In the genomic region with DNA sequence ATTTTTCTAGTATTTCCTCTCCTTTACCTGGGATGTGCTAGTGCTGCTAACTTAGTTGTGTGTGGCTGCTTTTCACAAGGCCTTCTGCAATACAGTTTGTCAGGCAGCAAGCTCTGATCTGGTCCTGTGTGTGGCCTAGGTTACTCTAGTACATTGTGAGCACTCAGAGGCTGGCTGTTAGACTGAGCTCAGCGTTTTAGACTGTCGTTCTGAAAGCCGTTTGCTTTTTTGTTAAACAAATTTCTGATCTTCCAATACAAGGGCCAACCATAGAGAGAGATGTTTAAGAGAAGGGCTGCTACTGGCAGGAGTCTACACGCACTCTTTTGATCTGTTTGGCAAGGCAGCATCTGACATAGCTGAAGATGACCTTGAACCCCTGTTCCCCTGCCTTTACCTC, we compare ENCODE assay signal across 11 mouse cellular contexts. TPM values are rescaled to one million over a fixed set of nuclear protein-coding genes. Genes with fewer than 3 reads are reported as not detected.
DNase-seq lines count a peak whose midpoint lies in the region; ATAC-seq and TF ChIP-seq lines count a peak whose summit lies in the region.
"Had no signal": no experiment of that assay in that cellular context is flagged by ENCODE, and none has a peak within 500 bp of the region (broad histone marks: within the 10 kb centered on the region; RNA-seq: fewer than 3 reads in every experiment).

No protein-coding gene starts in this region.

- WGBS in forebrain, embryonic 15.5 days: 77% methylated on average over 4 of the region's 4 CpGs
- 83% methylated on average over 4 of the region's 4 CpGs for WGBS in forebrain, embryonic 14.5 days
- 13% methylated on average over 4 of the region's 4 CpGs for WGBS in liver, adult 2 months
- WGBS in hindbrain, embryonic 13.5 days: 85% methylated on average over 4 of the region's 4 CpGs

- no peak overlapping the region for H3K4me2 ChIP-seq in forebrain, embryonic 15.5 days (replicated peaks)
- H3K4me2 ChIP-seq in forebrain, embryonic 14.5 days (ENCODE audit: low read length): no peak overlapping the region
- peak overlapping the region; percentile 84; the same call in 1 of the 2 replicates for H3K4me2 ChIP-seq in hindbrain, embryonic 13.5 days
- peak overlapping the region; percentile 69 for H3K4me2 ChIP-seq in myocyte (ENCODE audit: low read depth)

- no peak for DNase-seq in forebrain, embryonic 14.5 days (ENCODE audit: low spot score)
- DNase-seq in liver, adult 2 months (ENCODE audit: extremely low read depth, low read depth, low spot score): peak; percentile 18
- DNase-seq in liver: no peak
- no peak for DNase-seq in lung, adult 18-20 months
- no peak for DNase-seq in cerebellum, adult 18-20 months
- DNase-seq: adrenal gland, adult 8-10 months; kidney, postnatal 10 days; left cerebral cortex, postnatal 4 days had no signal

- 0 out of 2 replicates have a peak overlapping the region, but pooled peaks have one; percentile 7 for H3K9ac ChIP-seq in forebrain, embryonic 15.5 days (replicated peaks)
- H3K9ac ChIP-seq in forebrain, embryonic 14.5 days (ENCODE audit: low read length): no peak overlapping the region
- H3K9ac ChIP-seq in liver, adult 2 months (ENCODE audit: low read depth, low read length): no peak overlapping the region
- H3K9ac ChIP-seq in hindbrain, embryonic 13.5 days: 0 out of 2 replicates have a peak overlapping the region, but pooled peaks have one; percentile 29

- H3K36me3 ChIP-seq in forebrain, embryonic 15.5 days: peaks cover 24% of the 10 kb centered on the region
- peaks cover 45% of the 10 kb centered on the region for H3K36me3 ChIP-seq in forebrain, embryonic 14.5 days (ENCODE audit: control insufficient read depth, insufficient read depth, low read length)
- peaks cover 25% of the 10 kb centered on the region for H3K36me3 ChIP-seq in liver, adult 2 months (ENCODE audit: control insufficient read depth, insufficient read depth, low read length)
- H3K36me3 ChIP-seq in hindbrain, embryonic 13.5 days: peaks cover 28% of the 10 kb centered on the region
- H3K36me3 ChIP-seq in myocyte (ENCODE audit: control insufficient read depth, insufficient read depth): peaks cover 31% of the 10 kb centered on the region

- ATAC-seq in forebrain, embryonic 15.5 days (replicated peaks): no peak
- no peak for ATAC-seq in forebrain, embryonic 14.5 days
- no peak for ATAC-seq in hindbrain, embryonic 13.5 days (ENCODE audit: low FRiP score)

- no peak overlapping the region for H3ac ChIP-seq in myocyte (ENCODE audit: control insufficient read depth, insufficient read length)

- no peak overlapping the region for H3K4me3 ChIP-seq in forebrain, embryonic 15.5 days
- no peak overlapping the region for H3K4me3 ChIP-seq in forebrain, embryonic 14.5 days (ENCODE audit: low read depth, low read length)
- H3K4me3 ChIP-seq in liver, adult 2 months (ENCODE audit: insufficient read depth, low read depth, low read length): no peak overlapping the region
- H3K4me3 ChIP-seq in hindbrain, embryonic 13.5 days: peak overlapping the region; percentile 99; the same call in 1 of the 2 replicates
- H3K4me3 ChIP-seq in myocyte: no peak overlapping the region

- no peak for TF ChIP-seq POLR2A in liver, adult 2 months (IDR thresholded peaks at IDR 0.05; ENCODE audit: extremely low read depth, insufficient read depth, low read length)
- no peak for TF ChIP-seq POLR2A in myocyte (IDR thresholded peaks at IDR 0.05; ENCODE audit: insufficient read length, low read depth)

- H3K27me3 ChIP-seq in forebrain, embryonic 15.5 days: no peaks in the 10 kb centered on the region
- H3K27me3 ChIP-seq in forebrain, embryonic 14.5 days (replicated peaks; ENCODE audit: control insufficient read depth, insufficient read depth, low read length): no peaks in the 10 kb centered on the region
- H3K27me3 ChIP-seq in liver, adult 2 months (ENCODE audit: control insufficient read depth, insufficient read depth, low read length): no peaks in the 10 kb centered on the region
- no peaks in the 10 kb centered on the region for H3K27me3 ChIP-seq in hindbrain, embryonic 13.5 days
- no peaks in the 10 kb centered on the region for H3K27me3 ChIP-seq in myocyte (ENCODE audit: control insufficient read depth, insufficient read depth, insufficient read length)

- H3K4me1 ChIP-seq in forebrain, embryonic 15.5 days: peaks cover 32% of the 10 kb centered on the region
- peaks cover 10% of the 10 kb centered on the region for H3K4me1 ChIP-seq in forebrain, embryonic 14.5 days (ENCODE audit: control insufficient read depth, insufficient read depth, low read length)
- H3K4me1 ChIP-seq in liver, adult 2 months (ENCODE audit: control insufficient read depth, insufficient read depth, low read length): peaks cover 16% of the 10 kb centered on the region
- peaks cover 39% of the 10 kb centered on the region for H3K4me1 ChIP-seq in hindbrain, embryonic 13.5 days (replicated peaks)

- TF ChIP-seq CTCF in liver, adult 2 months (IDR thresholded peaks at IDR 0.05; ENCODE audit: low read depth, low read length): no peak

- no peak overlapping the region for H3K27ac ChIP-seq in forebrain, embryonic 15.5 days (replicated peaks)
- H3K27ac ChIP-seq in forebrain, embryonic 14.5 days (ENCODE audit: low read depth, low read length): no peak overlapping the region
- no peak overlapping the region for H3K27ac ChIP-seq in liver, adult 2 months (replicated peaks; ENCODE audit: insufficient read depth, low read depth, low read length)
- no peak overlapping the region for H3K27ac ChIP-seq in hindbrain, embryonic 13.5 days

- peaks cover 16% of the 10 kb centered on the region; the same call in 1 of the 2 replicates for H3K79me2 ChIP-seq in liver, adult 2 months (ENCODE audit: control insufficient read depth, insufficient read depth, low read length)
- H3K79me2 ChIP-seq in myocyte (ENCODE audit: control insufficient read depth, insufficient read depth): peaks cover 42% of the 10 kb centered on the region

- H3K9me3 ChIP-seq in forebrain, embryonic 15.5 days: no peaks in the 10 kb centered on the region
- H3K9me3 ChIP-seq in forebrain, embryonic 14.5 days (replicated peaks; ENCODE audit: control insufficient read depth, low read length): no peaks in the 10 kb centered on the region
- no peaks in the 10 kb centered on the region for H3K9me3 ChIP-seq in hindbrain, embryonic 13.5 days

TF ChIP-seq in myocyte, 11 proteins besides CTCF, POLR2A, EP300 and RAD21:
- TF ChIP-seq CEBPB (IDR thresholded peaks at IDR 0.05; ENCODE audit: insufficient read depth, poor library complexity, severe bottlenecking): no peak
- TF ChIP-seq MYOD1 (IDR thresholded peaks at IDR 0.05; ENCODE audit: control insufficient read depth in 1 of 3, insufficient read length in 2 of 3, low read depth in 2 of 3): no peak
- TF ChIP-seq SRF (IDR thresholded peaks at IDR 0.05; ENCODE audit: control insufficient read depth, insufficient read length, low read depth): no peak
- TF ChIP-seq E2F4 (IDR thresholded peaks at IDR 0.05; ENCODE audit: insufficient read depth): no peak
- TF ChIP-seq MYOG (IDR thresholded peaks at IDR 0.05; ENCODE audit: control insufficient read depth in 1 of 3, insufficient read depth in 1 of 3, insufficient read length in 2 of 3, low read depth in 2 of 3): no peak

RNA-seq across cellular contexts. Expression of gene 2410004B18Rik, which starts 2.2 kb away (rescaled TPM):
- 71.1 and 80.1 TPM in 2 replicates for polyA plus RNA-seq in forebrain, embryonic 15.5 days (2015; fragmentation: Nextera tagmentation; extraction: Ambion mirVana)
- 76.4 and 83.3 TPM in 2 replicates for polyA plus RNA-seq in forebrain, embryonic 14.5 days (2014; fragmentation: Nextera tagmentation; extraction: Ambion mirVana)
- 6.7 and 8.2 TPM in 2 replicates for total RNA-seq in liver, adult 2 months (2014; rRNA removed)
- polyA plus RNA-seq in liver, adult 2 months (2012; rRNA removed): 3.6 and 3.7 TPM in 2 replicates
- 73.2 and 74.1 TPM in 2 replicates for polyA plus RNA-seq in hindbrain, embryonic 13.5 days (2015; fragmentation: Nextera tagmentation; extraction: Ambion mirVana)
- 18.7 TPM for polyA plus RNA-seq in myocyte (2012; fragmentation: generic; extraction: Trizol)

RNA-seq across cellular contexts. Expression of gene Bcl10, which starts 17.4 kb away (rescaled TPM):
- 41.3 and 42.4 TPM in 2 replicates for polyA plus RNA-seq in forebrain, embryonic 15.5 days (2015; fragmentation: Nextera tagmentation; extraction: Ambion mirVana)
- 41.7 and 50.4 TPM in 2 replicates for polyA plus RNA-seq in forebrain, embryonic 14.5 days (2014; fragmentation: Nextera tagmentation; extraction: Ambion mirVana)
- total RNA-seq in liver, adult 2 months (2014; rRNA removed): 12.0 and 15.3 TPM in 2 replicates
- 4.7 and 5.7 TPM in 2 replicates for polyA plus RNA-seq in liver, adult 2 months (2012; rRNA removed)
- 38.4 and 40.9 TPM in 2 replicates for polyA plus RNA-seq in hindbrain, embryonic 13.5 days (2015; fragmentation: Nextera tagmentation; extraction: Ambion mirVana)
- 25.9 TPM for polyA plus RNA-seq in myocyte (2012; fragmentation: generic; extraction: Trizol)

RNA-seq across cellular contexts. Expression of gene Syde2, which starts 47.7 kb away (rescaled TPM):
- polyA plus RNA-seq in forebrain, embryonic 15.5 days (2015; fragmentation: Nextera tagmentation; extraction: Ambion mirVana): 0.50 and 0.65 TPM in 2 replicates
- 0.52 and 0.67 TPM in 2 replicates for polyA plus RNA-seq in forebrain, embryonic 14.5 days (2014; fragmentation: Nextera tagmentation; extraction: Ambion mirVana)
- 5.4 and 7.9 TPM in 2 replicates for total RNA-seq in liver, adult 2 months (2014; rRNA removed)
- 1.3 and 1.7 TPM in 2 replicates for polyA plus RNA-seq in liver, adult 2 months (2012; rRNA removed)
- polyA plus RNA-seq in hindbrain, embryonic 13.5 days (2015; fragmentation: Nextera tagmentation; extraction: Ambion mirVana): 0.31 and 0.36 TPM in 2 replicates
- polyA plus RNA-seq in myocyte (2012; fragmentation: generic; extraction: Trizol): 0.73 TPM

Comparison
In these comparisons a context has a peak if more than half of its experiments do, and no peak if none do; other contexts are left out.
1. H3K9ac ChIP-seq: peak in forebrain, embryonic 15.5 days (single experiment) and hindbrain, embryonic 13.5 days (single experiment); none in forebrain, embryonic 14.5 days (single experiment) and liver, adult 2 months (single experiment).
2. H3K4me2 ChIP-seq: peak in hindbrain, embryonic 13.5 days (single experiment) and myocyte (single experiment); none in forebrain, embryonic 15.5 days (single experiment) and forebrain, embryonic 14.5 days (single experiment).